Mouse (Mus musculus) thymus, postnatal 36 days (tissue): ENCODE results near the gene Pipox.

Experiments
- DNase-seq, 2 experiments: peaks; one replicate each; pipeline ENCODE4 v3.0.0; 2022; ENCODE audit warnings: mixed read lengths in 2 of 2

Pipox gene

DNA sequence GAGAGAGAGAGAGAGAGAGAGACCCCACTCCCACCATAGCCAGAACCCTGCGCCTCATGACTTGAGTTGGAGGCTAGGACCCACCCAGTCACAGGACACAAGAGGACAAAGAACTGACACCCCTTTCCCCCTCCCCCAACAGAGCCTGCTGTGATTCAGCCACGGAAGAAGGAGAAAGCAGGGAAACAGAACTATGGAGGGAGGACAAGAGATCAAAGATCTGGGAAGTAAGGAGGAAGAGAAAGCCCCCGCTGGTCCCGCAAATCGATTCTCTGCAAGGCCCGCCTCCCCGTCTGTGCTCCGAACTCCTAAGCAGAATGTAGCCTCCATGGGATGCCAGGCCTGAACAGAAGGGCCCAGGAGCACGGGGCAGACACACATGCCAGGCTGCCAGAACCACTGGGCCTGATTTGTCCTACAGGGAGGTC lies 12.9 kb upstream of the Pipox start:
- no peak for DNase-seq

DNA sequence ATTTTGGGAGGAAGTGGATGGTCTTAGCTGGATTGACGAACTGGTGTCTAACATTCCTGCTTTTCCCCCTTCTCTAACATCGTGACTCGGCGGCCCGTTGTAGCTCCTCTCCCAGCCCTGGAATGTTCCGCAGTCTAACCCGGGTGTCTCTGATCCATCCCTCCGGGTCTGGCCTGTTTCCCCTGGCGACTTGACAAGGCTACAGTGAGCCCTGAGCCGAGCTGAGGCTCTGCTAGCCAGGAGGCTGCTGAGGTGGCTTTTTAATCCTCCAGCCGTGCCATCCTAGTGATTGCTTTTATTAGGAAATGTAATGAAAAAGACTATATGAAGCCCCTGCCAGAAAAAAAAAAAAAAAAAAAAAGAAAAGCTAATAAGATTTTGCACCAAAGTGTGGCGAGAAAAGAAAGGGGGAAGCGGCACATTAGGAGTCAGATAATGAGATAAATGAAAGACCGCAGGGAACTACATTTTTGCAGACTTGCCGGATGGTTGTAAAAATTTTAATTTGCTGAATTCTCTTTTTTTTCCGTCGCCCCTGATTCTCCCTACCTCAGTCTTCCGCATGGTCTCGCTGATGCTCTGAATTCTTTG lies 12.3 kb upstream of the Pipox start:
- no peak for DNase-seq

DNA sequence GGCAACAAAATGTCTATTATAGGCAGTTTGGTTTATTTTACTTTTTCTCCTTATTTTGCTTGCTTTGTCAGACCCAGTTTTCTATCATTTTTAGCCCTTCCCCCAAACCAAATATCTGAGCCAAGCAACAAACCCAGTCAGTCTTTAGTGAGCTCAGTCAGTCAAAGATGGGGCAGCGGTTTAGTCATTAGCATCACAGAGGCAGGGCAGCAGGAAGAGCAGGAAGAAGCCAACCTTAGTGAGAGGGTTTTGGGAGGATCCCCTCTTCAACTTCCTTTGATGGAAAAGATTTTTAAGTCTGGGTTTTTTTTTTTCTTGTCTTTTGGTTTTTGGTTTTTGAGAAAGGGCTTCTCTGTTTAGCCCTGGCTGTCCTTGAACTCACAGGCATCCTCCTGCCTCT lies 10.8 kb upstream of the Pipox start:
- no peak for DNase-seq

DNA sequence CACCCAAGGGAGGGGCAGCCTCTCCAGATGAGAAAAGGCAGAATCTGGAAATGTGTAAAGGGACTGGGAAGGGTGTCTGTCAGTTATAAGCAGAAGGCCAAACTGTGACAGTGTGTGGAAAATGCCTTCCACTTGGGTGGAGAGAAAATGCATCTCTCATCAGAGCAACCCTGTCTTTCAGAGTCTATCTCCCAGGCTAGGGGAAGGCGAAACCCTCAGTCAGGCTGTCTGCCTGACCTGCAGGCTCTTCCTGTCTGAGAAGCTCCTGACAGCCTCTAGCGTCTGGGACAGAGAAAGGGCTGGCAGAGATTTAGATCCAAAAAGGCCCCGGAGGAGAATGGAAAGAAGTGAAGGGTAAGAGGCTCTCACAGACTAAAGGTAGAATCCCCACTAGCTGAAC lies 9.9 kb upstream of the Pipox start:
- DNase-seq = no peak

DNA sequence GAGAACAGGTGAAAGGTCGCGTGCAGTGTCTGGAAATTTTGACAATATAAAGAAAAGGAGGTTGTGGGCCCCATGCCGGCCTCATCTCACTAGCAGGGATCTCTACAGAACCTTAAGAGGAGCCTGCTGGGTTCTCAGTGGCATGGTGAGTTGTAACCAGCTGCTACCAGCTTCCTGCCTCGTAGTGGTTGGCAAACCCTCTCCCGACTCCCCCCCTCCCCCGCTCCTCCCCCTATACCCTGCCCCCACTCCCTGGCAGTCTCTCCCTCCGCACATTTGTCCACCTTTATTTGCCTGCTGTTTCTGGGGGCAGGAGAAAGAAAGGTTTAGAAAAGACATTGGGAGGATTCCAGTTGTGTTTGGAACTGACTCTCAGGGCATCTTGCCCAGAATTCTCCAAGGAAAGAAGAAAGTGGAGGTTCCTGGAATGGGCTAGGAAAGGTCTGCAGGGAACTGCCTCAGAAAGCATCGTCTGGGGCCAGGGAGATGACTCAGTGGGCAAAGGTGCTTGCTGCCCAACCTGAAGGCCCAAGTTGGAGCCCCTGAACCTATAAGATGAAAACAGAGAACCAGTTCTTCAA lies 8.0 kb upstream of the Pipox start:
- DNase-seq = no peak

DNA sequence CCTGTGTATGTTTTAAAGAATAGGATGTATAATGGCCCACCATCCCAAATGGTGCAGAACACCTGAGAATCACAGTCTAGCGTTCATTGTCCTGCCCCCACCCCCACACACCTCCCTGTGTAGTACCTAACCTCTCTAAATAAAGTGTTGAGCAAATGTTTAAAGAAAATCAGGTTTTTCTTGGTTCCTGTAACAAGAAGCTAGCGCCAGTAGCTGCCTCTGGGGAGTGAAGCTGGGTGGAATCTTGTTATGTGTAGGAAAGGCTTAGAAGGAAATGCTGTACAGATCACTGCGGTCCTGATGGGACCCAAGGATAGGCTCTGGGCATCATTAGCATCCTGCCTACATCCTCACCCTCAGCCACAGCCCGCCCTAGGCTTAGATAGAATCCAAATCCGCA lies 7.5 kb upstream of the Pipox start:
- no peak for DNase-seq

DNA sequence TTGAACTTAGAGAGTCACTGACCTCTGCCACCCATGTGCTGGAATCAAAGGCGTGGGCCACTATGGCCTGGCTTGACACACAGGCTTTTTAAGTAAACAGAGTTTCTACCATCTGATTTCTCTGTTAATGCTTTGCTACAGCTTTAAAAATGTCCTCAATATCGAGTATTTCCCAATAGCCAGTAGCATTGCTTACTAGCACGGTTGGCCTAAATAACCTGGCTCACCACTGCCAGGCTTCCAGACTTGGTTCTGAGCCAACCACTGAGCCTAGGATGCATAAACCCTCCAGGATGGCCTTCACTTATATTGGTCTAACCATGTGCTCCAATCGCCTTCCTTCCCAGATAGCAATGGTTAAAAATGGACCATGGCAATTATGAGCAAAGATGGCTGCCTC lies 6.8 kb upstream of the Pipox start:
- no peak for DNase-seq

DNA sequence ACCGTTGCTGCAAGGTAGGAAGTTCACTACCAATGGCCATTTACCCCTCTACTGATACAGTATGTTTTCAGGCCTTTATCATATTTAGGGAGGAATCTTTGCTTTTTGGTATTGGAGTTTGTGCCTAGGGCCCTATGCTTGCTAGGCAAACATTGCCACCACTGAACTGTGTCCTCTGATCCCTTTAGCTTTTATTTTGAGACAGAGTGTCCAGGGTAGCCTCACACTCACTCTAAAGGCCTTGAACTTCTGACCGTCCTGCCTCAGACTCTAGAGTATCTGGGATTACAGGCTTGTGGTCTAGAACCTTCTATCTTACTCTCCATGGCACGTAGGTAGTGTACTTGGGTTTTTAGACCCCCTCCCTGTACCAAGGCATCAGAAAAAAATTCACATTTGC lies 6.3 kb upstream of the Pipox start:
- DNase-seq = no peak

DNA sequence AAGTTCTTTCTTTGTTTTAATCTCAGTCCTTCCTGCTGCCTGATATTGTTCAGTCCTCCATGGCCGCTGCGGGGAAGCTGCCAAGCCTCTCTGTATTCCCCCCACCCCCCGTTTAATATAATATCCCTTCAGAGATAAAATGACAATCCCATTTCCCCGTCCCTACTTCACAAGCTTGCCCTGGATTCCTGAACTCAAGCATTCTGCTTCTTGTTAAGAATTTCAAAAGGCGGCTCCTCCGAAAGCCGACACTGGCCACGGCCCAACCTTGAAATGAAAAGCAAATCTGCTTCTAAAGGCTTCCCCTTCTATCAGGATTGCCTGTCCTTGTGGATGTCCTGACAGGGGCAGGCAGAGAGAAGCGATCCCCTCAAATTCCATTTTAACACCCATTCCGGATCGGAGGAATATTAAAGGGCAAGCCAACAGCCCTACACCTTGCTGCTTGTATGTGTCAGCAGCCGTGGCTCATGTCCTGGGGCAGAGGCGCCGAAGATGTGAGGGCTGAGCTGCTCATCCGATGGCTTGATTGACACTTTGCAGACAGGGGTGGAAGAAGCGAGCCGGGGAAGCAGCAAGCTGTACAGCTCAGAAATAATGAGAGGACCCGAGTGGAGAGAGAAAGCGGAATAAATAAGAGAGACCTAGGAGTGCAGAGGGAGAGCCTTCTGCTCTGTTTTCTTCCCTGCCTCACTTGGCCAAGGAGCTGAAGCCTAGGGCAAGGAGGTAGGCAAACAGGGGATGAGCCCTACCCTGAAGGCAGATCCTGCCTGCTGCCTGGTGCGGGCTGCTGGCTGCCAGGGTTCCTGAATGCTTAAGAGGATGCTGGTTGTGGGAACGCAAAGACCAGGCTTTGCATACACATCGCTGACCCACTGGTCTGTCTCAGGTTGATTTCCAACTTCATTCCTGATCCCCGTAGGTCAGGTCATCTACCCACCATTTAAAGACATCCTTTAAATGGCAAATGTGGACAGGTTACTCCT lies 3.2 kb upstream of the Pipox start:
- DNase-seq = no peak

DNA sequence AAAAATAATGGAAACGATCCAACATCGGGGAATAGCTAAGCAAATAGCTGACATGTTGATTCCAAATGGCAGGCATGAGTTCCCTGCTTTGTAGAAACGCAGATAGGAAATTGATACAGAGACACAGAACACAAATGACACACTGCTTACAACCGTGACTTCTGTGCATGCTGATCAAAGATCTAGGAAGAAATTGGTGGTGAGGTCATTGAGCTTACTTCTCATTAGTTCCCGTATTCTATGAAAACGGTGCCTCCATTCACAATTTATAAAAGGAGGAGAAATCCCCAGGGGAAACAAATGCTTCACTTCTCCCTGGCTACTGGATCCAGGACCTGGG lies 2.6 kb upstream of the Pipox start:
- DNase-seq = no peak

DNA sequence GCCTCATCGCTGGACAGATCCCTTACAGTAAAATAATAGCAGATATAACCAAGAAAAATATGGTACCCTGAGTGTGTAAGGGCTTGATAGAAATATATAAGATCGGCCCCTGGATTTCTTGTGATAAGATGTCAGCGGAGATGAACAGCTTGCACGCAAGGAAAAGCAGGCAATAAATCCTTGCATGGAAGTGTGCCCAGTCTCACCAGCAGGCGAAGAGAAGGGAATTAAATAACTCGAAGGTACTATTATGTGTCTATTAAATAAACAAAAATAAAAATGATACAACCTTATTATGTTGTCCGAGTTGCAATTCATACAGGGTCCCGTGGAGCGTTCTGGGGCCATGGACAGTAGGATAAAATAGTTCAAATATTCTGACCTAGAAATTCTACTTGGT lies 2.1 kb upstream of the Pipox start:
- no peak for DNase-seq

DNA sequence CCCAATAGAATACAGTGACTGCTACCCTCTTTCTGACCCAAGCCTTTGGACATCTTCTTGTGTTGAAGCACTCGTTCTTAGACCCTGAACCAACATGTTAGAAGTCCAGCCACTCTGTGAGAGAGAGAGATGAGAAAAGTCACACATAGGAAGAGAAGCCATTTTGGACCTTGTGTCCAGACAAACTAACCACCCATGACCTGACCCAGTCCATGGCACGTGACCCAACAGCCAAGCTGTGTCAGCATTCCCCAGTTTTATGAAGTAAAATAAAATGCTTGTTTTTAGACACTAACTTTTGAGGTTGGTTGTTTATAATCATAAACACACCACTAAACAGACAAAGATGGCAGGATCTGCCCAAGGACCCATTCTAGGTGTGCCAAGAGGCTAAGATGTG lies 1.1 kb upstream of the Pipox start:
- DNase-seq = no peak

DNA sequence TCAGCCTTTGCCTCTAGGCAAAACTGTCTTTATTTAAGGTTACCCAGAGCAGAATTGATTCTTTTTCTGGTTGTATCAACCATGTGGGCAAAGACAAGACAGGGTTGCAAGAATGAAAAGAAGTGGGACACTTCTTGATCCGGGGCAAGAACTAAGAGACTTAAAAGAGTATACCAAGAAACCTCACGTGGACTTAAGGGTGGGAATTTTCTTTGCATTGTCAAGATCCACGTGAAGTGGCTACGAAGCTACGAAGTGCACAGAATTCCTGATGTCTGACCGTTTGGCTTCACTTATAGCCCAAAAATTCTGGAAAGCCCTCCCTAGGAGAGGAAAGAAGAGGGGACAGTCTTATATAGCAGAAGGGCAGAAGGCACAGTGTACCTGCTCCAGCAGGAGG lies 613 bp downstream of the Pipox start:
- DNase-seq = no peak

DNA sequence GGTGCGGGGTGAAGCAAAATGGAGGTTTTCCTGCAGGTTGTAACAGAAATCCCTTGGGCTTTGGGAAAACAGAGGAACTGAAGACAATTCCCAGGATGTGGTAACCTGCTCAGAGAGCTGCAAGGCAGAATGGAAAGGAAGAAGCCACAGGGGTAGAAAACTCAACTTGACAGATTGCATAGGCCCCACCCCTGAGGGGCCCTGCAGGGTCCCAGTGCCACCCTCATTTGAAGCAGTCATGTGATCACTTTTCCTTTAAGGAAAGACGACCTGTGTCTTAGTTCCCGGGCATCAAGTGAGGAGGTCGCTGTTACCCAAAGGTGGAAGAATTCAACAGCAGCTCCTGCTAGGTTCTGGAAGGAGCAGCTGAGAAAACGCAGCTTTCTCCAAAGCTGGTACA lies 1.0 kb downstream of the Pipox start:
- no peak for DNase-seq

DNA sequence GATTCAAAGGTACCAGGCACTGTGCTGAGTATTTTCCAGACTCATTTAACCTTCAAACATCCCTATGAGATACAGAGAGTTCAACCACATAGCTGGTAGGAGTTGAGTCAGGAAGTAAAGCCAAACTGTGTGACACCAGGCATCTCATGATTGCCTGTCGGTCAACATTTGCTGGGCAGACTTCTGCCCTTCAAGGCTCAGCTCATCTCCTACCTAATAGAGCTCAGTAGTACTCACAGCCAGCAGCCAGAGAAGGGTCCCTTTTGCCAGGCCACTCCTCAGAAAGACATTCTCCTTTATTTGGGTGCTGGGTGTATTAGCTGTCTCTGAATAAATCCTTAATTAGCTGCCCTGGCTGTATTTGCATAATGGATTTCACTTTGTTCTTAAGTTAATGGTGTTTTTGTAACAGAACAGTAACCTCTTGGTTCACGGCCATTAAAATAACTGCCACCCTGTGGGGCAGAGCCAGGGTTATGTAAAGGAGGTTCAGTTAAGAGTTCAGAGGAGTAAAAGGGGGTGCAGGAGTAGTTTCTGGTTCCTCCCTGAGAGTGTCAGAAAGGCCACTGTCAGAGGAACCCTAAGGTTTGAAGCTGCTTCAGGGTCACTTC lies 3.1 kb downstream of the Pipox start:
- no peak for DNase-seq

DNA sequence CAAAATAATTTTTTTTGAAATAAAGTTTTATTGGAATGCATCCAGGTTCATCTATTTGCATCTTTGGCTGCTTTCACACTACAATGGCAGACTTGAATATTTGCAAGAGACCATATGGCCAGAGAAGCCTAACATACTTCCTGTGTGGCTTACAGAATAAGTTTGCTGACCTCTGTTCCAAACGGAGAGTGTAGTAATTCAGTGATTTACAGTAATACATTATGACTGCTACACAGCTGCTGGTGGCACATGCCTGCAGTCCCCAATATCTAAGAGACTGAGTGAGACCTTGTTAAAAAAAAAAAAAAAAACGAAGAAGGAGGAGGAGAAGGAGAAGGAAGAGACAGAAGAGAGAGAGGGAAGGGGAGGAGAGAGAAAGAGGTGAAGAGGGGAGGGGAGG lies 4.4 kb downstream of the Pipox start:
- DNase-seq = no peak

DNA sequence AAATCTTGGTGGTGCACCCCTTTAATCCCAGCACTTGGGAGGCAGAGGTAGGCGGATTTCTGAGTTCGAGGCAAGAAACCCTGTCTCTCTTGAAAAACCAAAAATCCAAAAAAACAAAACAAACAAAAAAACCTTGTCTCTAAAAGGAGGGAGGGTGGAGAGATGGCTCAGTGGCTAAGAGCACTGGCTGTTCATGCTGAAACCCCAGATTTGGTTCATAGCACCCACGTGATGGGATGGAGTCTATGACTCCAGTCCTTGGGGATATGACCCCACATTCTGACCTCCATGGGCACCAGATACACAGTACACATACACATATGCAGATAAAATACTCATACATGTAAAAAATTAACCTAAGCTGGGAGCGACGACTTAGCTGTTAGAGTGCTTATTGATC lies 5.0 kb downstream of the Pipox start:
- no peak for DNase-seq

DNA sequence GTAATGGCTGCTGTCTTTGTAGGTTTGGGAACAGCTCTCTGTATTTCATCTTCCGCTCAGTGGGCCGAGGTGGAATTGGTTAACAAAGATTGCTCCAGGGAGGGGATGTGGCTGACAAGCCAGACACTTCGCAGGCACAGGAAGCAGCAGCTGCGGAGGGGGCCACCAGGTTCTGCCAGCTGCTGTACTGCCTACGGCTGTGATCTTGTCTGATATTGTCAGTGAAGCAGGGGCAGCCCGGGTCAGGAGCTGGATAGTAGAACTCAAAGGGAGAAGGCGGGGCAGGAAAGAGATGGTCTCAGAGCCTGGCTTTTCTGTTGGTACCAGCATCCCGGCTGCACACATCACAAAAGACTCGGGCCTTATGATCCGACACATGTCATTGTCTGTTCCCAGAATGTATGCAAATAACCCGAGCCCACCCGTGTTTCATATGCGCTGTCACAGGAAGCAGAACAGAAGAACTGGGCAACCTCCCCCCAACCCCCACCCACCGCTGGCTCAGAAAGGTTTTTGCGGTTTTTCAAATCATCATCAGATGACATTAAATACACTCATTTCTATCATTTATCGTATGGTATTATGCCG lies 6.4 kb downstream of the Pipox start:
- peak; percentile 86 to 92 for DNase-seq

DNA sequence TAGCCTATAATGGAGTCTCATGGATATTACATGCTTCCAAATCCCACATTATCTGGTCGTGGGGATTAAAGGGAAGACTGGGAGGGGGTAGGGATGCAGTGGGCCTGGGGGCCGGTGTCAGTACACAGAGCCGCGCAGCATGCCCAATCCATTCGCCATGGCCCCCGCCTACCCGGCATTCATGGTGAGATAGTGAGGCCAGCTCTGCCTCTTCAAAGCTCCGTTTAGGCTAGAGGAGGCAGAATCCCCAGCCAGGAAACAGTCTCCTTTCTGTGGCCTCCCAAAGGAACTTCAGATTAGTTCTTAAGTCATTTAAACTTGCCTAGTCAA lies 8.7 kb downstream of the Pipox start:
- DNase-seq = no peak

DNA sequence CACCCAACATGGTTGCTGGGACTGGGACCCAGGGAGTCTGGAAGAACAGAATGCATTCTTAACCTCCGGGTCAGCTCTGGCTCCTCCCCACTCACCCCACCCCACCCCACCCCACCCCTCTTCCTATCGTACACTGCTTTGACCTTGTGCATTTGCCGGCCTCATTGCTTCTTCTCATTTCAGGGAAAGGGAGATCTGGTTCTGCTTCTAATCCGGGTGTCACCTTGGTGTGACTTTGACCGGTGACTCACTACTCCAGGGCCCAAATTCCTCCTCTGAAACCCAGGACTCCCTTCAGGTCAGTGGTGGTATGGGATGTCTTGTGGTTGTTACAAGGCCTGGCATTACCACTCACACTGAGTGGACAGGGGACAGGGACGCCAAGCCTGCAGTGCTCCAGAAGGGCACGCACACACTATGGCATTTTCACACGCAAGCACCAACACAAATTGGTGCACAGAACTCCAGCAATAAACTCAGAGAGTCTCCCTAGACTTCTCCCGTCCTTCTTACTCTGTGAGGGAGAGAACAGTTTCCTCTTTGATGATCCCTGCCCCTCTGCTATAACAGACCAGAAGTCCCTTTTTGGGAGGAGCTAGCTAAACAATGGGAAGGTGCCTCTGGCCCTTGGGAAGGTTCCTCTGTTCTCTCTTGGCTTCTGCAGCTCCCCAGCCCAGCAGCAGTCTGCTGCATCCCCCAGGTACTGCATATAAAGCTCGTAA lies 9.2 kb downstream of the Pipox start:
- no peak for DNase-seq

DNA sequence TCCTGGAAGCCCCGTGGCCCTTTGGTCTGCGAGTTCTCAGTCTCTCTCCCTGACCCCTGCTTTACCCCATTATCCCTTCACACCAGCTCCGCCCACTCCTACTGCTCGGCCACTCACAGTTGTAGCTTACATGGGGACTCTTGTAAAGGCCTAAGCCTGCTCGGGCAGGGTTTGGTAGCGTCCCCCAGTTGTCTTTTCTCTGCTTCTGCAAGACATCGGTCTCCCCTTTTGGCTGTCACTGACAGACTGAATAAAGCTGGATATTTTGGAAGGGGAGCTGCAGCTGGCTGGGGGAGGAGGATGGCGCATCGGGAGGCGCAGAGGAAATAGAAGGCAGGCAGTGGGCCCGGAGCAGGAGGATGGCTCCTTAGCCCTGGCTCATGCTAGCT lies 17.1 kb downstream of the Pipox start:
- peak in 1 of 2 experiments; percentile 40 for DNase-seq

DNA sequence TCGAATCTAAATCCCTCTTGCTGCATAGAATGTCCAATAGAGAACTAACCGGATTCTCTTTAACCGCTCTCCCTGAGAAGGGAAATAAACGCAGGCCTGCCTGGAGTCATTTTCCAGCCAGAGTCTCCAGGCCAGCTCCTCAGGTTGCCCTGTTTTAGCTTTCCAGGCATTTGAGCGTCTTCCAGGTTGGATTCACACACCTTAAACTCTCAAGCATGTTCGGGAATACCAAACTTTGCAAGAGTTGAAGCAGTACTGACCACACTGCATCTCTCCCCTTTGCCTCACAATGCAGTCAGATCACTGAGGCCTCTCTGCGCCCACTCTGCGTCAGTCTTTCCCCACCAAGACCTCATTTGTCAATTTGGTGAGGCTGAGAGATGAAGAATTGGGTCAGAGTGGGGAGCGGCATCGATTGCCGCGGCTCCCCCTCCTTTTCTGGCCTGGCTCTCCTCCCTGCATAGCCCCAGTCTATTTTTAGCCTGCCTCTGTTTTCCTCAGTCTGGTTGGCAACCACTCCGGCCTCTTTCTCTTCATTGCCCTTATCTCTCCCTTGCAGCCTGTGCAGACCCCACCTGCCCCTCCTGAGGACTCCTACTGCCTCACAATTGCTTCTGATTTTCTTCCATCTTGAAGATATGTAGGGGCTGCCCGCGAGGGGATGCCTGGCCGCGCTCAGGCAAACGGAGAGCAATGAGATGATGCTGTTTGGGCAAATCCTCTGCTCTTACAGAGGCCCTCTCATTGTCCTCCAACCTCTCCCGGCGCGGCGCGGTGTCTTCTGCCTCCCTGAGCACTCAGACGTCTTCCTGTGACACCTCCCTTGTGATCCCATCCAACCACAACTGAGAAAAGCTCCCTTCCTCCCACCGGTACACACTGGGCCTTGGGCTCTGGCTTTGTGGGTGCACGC lies 17.8 kb downstream of the Pipox start:
- DNase-seq = peak; percentile 46 to 52
